In genomic region chr14:35906313-35906712, GRCm38 (mm10) we compare ENCODE assay signal across 23 mouse cellular contexts.
DNase-seq lines count a peak whose midpoint lies in the region; ATAC-seq and TF ChIP-seq lines count a peak whose summit lies in the region.
"Had no signal": no experiment of that assay in that cellular context is flagged by ENCODE, and none has a peak within 500 bp of the region (broad histone marks: within the 10 kb centered on the region; RNA-seq: fewer than 3 reads in every experiment).

No protein-coding gene starts in this region.

- no peak overlapping the region for H3K4me2 ChIP-seq in forebrain, embryonic 13.5 days
- H3K4me2 ChIP-seq: embryonic facial prominence, embryonic 13.5 days; forebrain, embryonic 15.5 days; heart, embryonic 13.5 days; hindbrain, embryonic 12.5 days had no signal

- H3K4me3 ChIP-seq in forebrain, embryonic 13.5 days: no peak overlapping the region
- no peak overlapping the region for H3K4me3 ChIP-seq in forebrain, embryonic 10.5 days
- H3K4me3 ChIP-seq in cerebellum, adult 2 months (replicated peaks; ENCODE audit: insufficient read depth, low read depth, low read length): no peak overlapping the region
- H3K4me3 ChIP-seq: embryonic facial prominence, embryonic 13.5 days; forebrain, embryonic 15.5 days; heart, embryonic 13.5 days; hindbrain, embryonic 12.5 days had no signal

- H3K4me1 ChIP-seq in forebrain, embryonic 13.5 days: no peaks in the 10 kb centered on the region
- H3K4me1 ChIP-seq in forebrain, embryonic 10.5 days: no peaks in the 10 kb centered on the region
- H3K4me1 ChIP-seq in cerebellum, adult 2 months (ENCODE audit: control insufficient read depth, insufficient read depth, low read length): peaks cover 8% of the 10 kb centered on the region
- H3K4me1 ChIP-seq: embryonic facial prominence, embryonic 13.5 days; forebrain, embryonic 15.5 days; heart, embryonic 13.5 days; hindbrain, embryonic 12.5 days had no signal

- H3K27me3 ChIP-seq in forebrain, embryonic 13.5 days: no peaks in the 10 kb centered on the region
- no peaks in the 10 kb centered on the region for H3K27me3 ChIP-seq in forebrain, embryonic 10.5 days (ENCODE audit: poor library complexity, severe bottlenecking)
- no peaks in the 10 kb centered on the region for H3K27me3 ChIP-seq in cerebellum, adult 2 months (ENCODE audit: control insufficient read depth, insufficient read depth, low read length)
- H3K27me3 ChIP-seq: embryonic facial prominence, embryonic 13.5 days; forebrain, embryonic 15.5 days; heart, embryonic 13.5 days; hindbrain, embryonic 12.5 days; Patski had no signal

- no peak overlapping the region for H3K27ac ChIP-seq in forebrain, embryonic 13.5 days
- H3K27ac ChIP-seq in forebrain, embryonic 10.5 days: no peak overlapping the region
- no peak overlapping the region for H3K27ac ChIP-seq in cerebellum, adult 2 months (ENCODE audit: insufficient read depth, low read length)
- H3K27ac ChIP-seq: embryonic facial prominence, embryonic 13.5 days; forebrain, embryonic 15.5 days; heart, embryonic 13.5 days; hindbrain, embryonic 12.5 days had no signal

- 44% methylated on average over 5 of the region's 5 CpGs for WGBS in forebrain, embryonic 13.5 days
- WGBS in forebrain, embryonic 10.5 days: 42% methylated on average over 5 of the region's 5 CpGs
- 17% methylated on average over 5 of the region's 5 CpGs for WGBS in cerebellum, adult 2 months

- no peak for TF ChIP-seq POLR2A in cerebellum, adult 2 months (IDR thresholded peaks at IDR 0.05; ENCODE audit: borderline replicate concordance, insufficient read depth, low read length)

- peak; percentile 19; the same call in 1 of the 2 replicates for ATAC-seq in forebrain, embryonic 13.5 days
- ATAC-seq: activated CD4-positive, CD25-positive, alpha-beta regulatory T cell, adult 4 months; forebrain, embryonic 15.5 days; hindbrain, embryonic 16.5 days; inflammation-experienced regulatory T-cells, adult 6 months; intestine, postnatal 0 days; Patski had no signal

- no peak for DNase-seq in forebrain, embryonic 10.5 days (ENCODE audit: extremely low spot score, low spot score)
- DNase-seq in cerebellum, adult 2 months: peak; percentile 45 to 71
- peak; percentile 8 to 20 for DNase-seq in cerebellum, postnatal 10 days
- DNase-seq in urinary bladder, postnatal 25 days (ENCODE audit: low spot score): no peak
- no peak for DNase-seq in right cerebral cortex, postnatal 14 days
- no peak for DNase-seq in urinary bladder, postnatal 14 days (ENCODE audit: low spot score)
- no peak for DNase-seq in lung, postnatal 36 days
- DNase-seq: adrenal gland, adult 2 months; adrenal gland, postnatal 25 days; gastrocnemius, postnatal 36 days; heart, adult 11 months; heart, postnatal 4 days; kidney, adult 8-10 months had no signal

- H3K9me3 ChIP-seq in forebrain, embryonic 13.5 days (replicated peaks): no peaks in the 10 kb centered on the region
- H3K9me3 ChIP-seq in forebrain, embryonic 10.5 days: no peaks in the 10 kb centered on the region
- H3K9me3 ChIP-seq: embryonic facial prominence, embryonic 13.5 days; forebrain, embryonic 15.5 days; heart, embryonic 13.5 days; hindbrain, embryonic 12.5 days had no signal

- H3K36me3 ChIP-seq in forebrain, embryonic 13.5 days (ENCODE audit: poor library complexity, severe bottlenecking): no peaks in the 10 kb centered on the region
- H3K36me3 ChIP-seq in forebrain, embryonic 10.5 days (replicated peaks): no peaks in the 10 kb centered on the region
- H3K36me3 ChIP-seq: embryonic facial prominence, embryonic 13.5 days; forebrain, embryonic 15.5 days; heart, embryonic 13.5 days; hindbrain, embryonic 12.5 days had no signal

- TF ChIP-seq CTCF in cerebellum, adult 2 months (IDR thresholded peaks at IDR 0.05; ENCODE audit: borderline replicate concordance, insufficient read depth, low read depth, low read length): no peak

- no peak overlapping the region for H3K9ac ChIP-seq in forebrain, embryonic 13.5 days
- H3K9ac ChIP-seq: embryonic facial prominence, embryonic 13.5 days; forebrain, embryonic 15.5 days; heart, embryonic 13.5 days; hindbrain, embryonic 12.5 days had no signal

Comparison
In these comparisons a context has a peak if more than half of its experiments do, and no peak if none do; other contexts are left out.
1. DNase-seq: peak in cerebellum, adult 2 months (2 of 2) and cerebellum, postnatal 10 days (2 of 2); none in forebrain, embryonic 10.5 days (single experiment), urinary bladder, postnatal 25 days (single experiment), right cerebral cortex, postnatal 14 days (single experiment), urinary bladder, postnatal 14 days (single experiment) and lung, postnatal 36 days (single experiment).